Mouse (Mus musculus) cerebellum, adult 2 months (tissue): ENCODE results near the gene Cd2bp2. TPM values are rescaled to one million over a fixed set of nuclear protein-coding genes. Genes with fewer than 3 reads are reported as not detected.
A peak's percentile ranks its signal among the peaks of the same experiment; 100 is the strongest.

Experiments
- DNase-seq, 2 experiments: peaks; one replicate each; pipeline ENCODE4 v3.0.0; 2021
- H3K27ac ChIP-seq: fragments of 200-500 bp; 2 replicates; pipeline ENCODE4 v1.5.1; 2012; ENCODE audit warnings: low read length, control low read depth, inconsistent platforms; ENCODE audit not compliant: insufficient read depth
- H3K27me3 ChIP-seq: fragments of 200-500 bp; 2 replicates; pipeline ENCODE4 v1.6.1; 2012; ENCODE audit warnings: inconsistent platforms, mild to moderate bottlenecking, low read length, moderate library complexity; ENCODE audit not compliant: control insufficient read depth, insufficient read depth
- H3K4me1 ChIP-seq: fragments of 200-500 bp; 2 replicates; pipeline ENCODE4 v1.6.1; 2011; ENCODE audit warnings: low read length; ENCODE audit not compliant: control insufficient read depth, insufficient read depth
- H3K4me3 ChIP-seq: fragments of 200-500 bp; replicated peaks from 2 replicates; pipeline ENCODE3; 2011; ENCODE audit warnings: mild to moderate bottlenecking, low read depth, low read length, control low read depth; ENCODE audit not compliant: insufficient read depth
- CTCF ChIP-seq: fragments of 200-500 bp; IDR thresholded peaks from 2 replicates; pipeline ENCODE4 v1.5.1; 2011; ENCODE audit warnings: low read depth, mild to moderate bottlenecking, control low read depth, low read length, moderate library complexity, borderline replicate concordance; ENCODE audit not compliant: insufficient read depth
- POLR2A ChIP-seq: fragments of 200-500 bp; IDR thresholded peaks from 2 replicates; pipeline ENCODE4 v1.6.1; 2011; ENCODE audit warnings: low read length, control low read depth, borderline replicate concordance; ENCODE audit not compliant: insufficient read depth
- WGBS: fragments of 180-500 bp; shearing (Covaris S2); methylation state at CpG from one replicate; pipeline ENCODE4 v1.1.7; 2018; 5-methylcytosine and 5-hydroxymethylcytosine counted together
- polyA plus RNA-seq: library from polyadenylated mRNA; depleted of rRNA; stranded (reverse); fragments of >200 nt; gene quantifications from 2 replicates; pipeline ENCODE4 v1.2.3, GENCODE M21; 2012; rRNA removed

Cd2bp2 gene
- polyA plus RNA-seq = 101 and 103 TPM in 2 replicates

GRCm38 (mm10) chr7:127195544-127196295, at the start of gene Cd2bp2:
Gene Cd2bp2 (minus strand): TSS chr7:127196050.
- WGBS = under 1% methylated on average over 51 of the region's 51 CpGs

GRCm38 (mm10) chr7:127244658-127245510, 49.0 kb upstream of the Cd2bp2 start:
- Histone ChIP-seq H3K27ac (peak overlapping the region; percentile 75), H3K4me3 (peak overlapping the region; percentile 73), H3K27me3 (no peaks in the 10 kb centered on the region), H3K4me1 (peaks cover 16% of the 10 kb centered on the region)
- DNase-seq = peak in 1 of 2 experiments; percentile 40
- TF ChIP-seq POLR2A = no peak
- TF ChIP-seq CTCF = no peak
- 3% methylated on average over 31 of the region's 33 CpGs for WGBS

More at GRCm38 (mm10) chr7:127195544-127196295, at the start of gene Cd2bp2:
- H3K4me1 ChIP-seq = peaks cover 14% of the 10 kb centered on the region
- DNase-seq = peak; percentile 96 to 99
- H3K4me3 ChIP-seq = peak within 1 kb of the TSS; percentile 83
- TF ChIP-seq CTCF (no peak), POLR2A (peak; percentile 45; the same call in 1 of the 2 replicates)
- H3K27ac ChIP-seq = peak within 1 kb of the TSS; percentile 53
- H3K27me3 ChIP-seq = no peaks in the 10 kb centered on the region

GRCm38 (mm10) chr7:127243870-127244657, 48.2 kb upstream of the Cd2bp2 start, which contains the start of gene Zfp771:
Gene Zfp771 (plus strand): TSS chr7:127244274.
- Histone ChIP-seq H3K27ac (peak within 1 kb of the TSS; percentile 76), H3K4me1 (peaks cover 16% of the 10 kb centered on the region), H3K4me3 (peak within 1 kb of the TSS; percentile 73), H3K27me3 (no peaks in the 10 kb centered on the region)
- TF ChIP-seq POLR2A (peak; percentile 58), CTCF (no peak)
- under 1% methylated on average over 51 of the region's 56 CpGs for WGBS
- peak; percentile 93 to 96 for DNase-seq

GRCm38 (mm10) chr7:127243361-127243867, 47.6 kb upstream of the Cd2bp2 start:
- H3K4me3 ChIP-seq = peak overlapping the region; percentile 63
- TF ChIP-seq POLR2A (no peak), CTCF (no peak)
- DNase-seq = no peak
- peak overlapping the region; percentile 76 for H3K27ac ChIP-seq
- no peaks in the 10 kb centered on the region for H3K27me3 ChIP-seq
- peaks cover 16% of the 10 kb centered on the region for H3K4me1 ChIP-seq
- 24% methylated on average over 2 of the region's 2 CpGs for WGBS

GRCm38 (mm10) chr7:127234777-127235176, 38.9 kb upstream of the Cd2bp2 start:
- Histone ChIP-seq H3K4me1 (peaks cover 8% of the 10 kb centered on the region; the same call in 1 of the 2 replicates), H3K4me3 (no peak overlapping the region), H3K27ac (no peak overlapping the region), H3K27me3 (no peaks in the 10 kb centered on the region)
- no peak for DNase-seq
- no peak for TF ChIP-seq CTCF
- TF ChIP-seq POLR2A = no peak
- 94% methylated on average over 2 of the region's 2 CpGs for WGBS

GRCm38 (mm10) chr7:127233765-127234164, 37.9 kb upstream of the Cd2bp2 start:
- Histone ChIP-seq H3K4me1 (peaks cover 8% of the 10 kb centered on the region; the same call in 1 of the 2 replicates), H3K27me3 (no peaks in the 10 kb centered on the region), H3K27ac (no peak overlapping the region), H3K4me3 (peak overlapping the region; percentile 84)
- DNase-seq = no peak
- TF ChIP-seq CTCF (no peak), POLR2A (no peak)
- 4% methylated on average over 9 of the region's 9 CpGs for WGBS

- peak overlapping the region; percentile 53 for H3K27ac ChIP-seq
- H3K4me1 ChIP-seq = peaks cover 8% of the 10 kb centered on the region; the same call in 1 of the 2 replicates
- peak overlapping the region; percentile 84 for H3K4me3 ChIP-seq
- under 1% methylated on average over 27 of the region's 27 CpGs for WGBS
- DNase-seq = no peak
- no peaks in the 10 kb centered on the region for H3K27me3 ChIP-seq
- TF ChIP-seq POLR2A = no peak
- no peak for TF ChIP-seq CTCF
Measured at GRCm38 (mm10) chr7:127233368-127233749, 37.5 kb upstream of the Cd2bp2 start.
